Mouse (Mus musculus): ENCODE measurements around the gene Npat. TPM values are rescaled to one million over a fixed set of nuclear protein-coding genes. Genes with fewer than 3 reads are reported as not detected.

Npat gene
- total RNA-seq, 4 experiments from 2014 or later: 18.8 to 21.7 (median 20.5) TPM

GRCm38 (mm10) chr9:53609968-53610781, 73.3 kb downstream of the Npat start, which contains the start of gene Acat1:
Acat1 (minus strand) TSS chr9:53610382.
- DNase-seq (ENCODE audit: low spot score in 2 of 2): peak; percentile 90

- DNase-seq (ENCODE audit: low spot score in 2 of 2): no peak
These were observed 77.4 kb downstream of the Npat start for GRCm38 (mm10) chr9:53614286-53614685.

- DNase-seq (ENCODE audit: low spot score in 2 of 2): no peak
These were observed 78.4 kb downstream of the Npat start for GRCm38 (mm10) chr9:53615246-53615645.

Other genes with a start within 250 kb of the Npat start
- gene Exph5, start 235.4 kb upstream of the Npat start, total RNA-seq (2022): 10 to 100 TPM; 19.7 to 23.3 (median 21.4) TPM
- 1 to 10 TPM; 5.9 to 7.3 (median 6.9) TPM for gene Kdelc2, start 153.0 kb upstream of the Npat start, total RNA-seq (2022)
- 1 to 10 TPM in 2 of 4 experiments, under 1 TPM in 2; 0.50 to 1.6 (median 1.0) TPM for gene 4930550C14Rik, start 134.7 kb upstream of the Npat start, total RNA-seq (2022)
- 10 to 100 TPM; 15.5 to 21.8 (median 16.9) TPM for gene Atm, start 307 bp upstream of the Npat start, total RNA-seq (2022)
- 10 to 100 TPM; 55.4 to 60.7 (median 56.5) TPM for gene Acat1, start 73.3 kb downstream of the Npat start, total RNA-seq (2022)
- 10 to 100 TPM; 46.2 to 53.1 (median 52.5) TPM for gene Cul5, start 133.0 kb downstream of the Npat start, total RNA-seq (2022)
- 1 to 10 TPM; 1.1 to 2.0 (median 1.3) TPM for gene Rab39, start 169.2 kb downstream of the Npat start, total RNA-seq (2022)
- gene Slc35f2, start 234.5 kb downstream of the Npat start, total RNA-seq (2022): 1 to 10 TPM; 3.0 to 4.1 (median 3.2) TPM

Data from left cerebral cortex, adult 8-10 months (tissue).